Mouse (Mus musculus) liver, adult 2 months (tissue): ENCODE measurements around the gene Snx3.

Source experiments
- CTCF ChIP-seq: fragments of 200-500 bp; IDR thresholded peaks from 2 replicates; pipeline ENCODE4 v1.5.1; 2011; ENCODE audit warnings: low read depth, low read length, control low read depth
- POLR2A ChIP-seq: fragments of 200-500 bp; IDR thresholded peaks from 2 replicates; pipeline ENCODE4 v1.6.1; 2011; ENCODE audit warnings: low read length, control low read depth; ENCODE audit not compliant: insufficient read depth; ENCODE audit errors: extremely low read depth

DNA sequence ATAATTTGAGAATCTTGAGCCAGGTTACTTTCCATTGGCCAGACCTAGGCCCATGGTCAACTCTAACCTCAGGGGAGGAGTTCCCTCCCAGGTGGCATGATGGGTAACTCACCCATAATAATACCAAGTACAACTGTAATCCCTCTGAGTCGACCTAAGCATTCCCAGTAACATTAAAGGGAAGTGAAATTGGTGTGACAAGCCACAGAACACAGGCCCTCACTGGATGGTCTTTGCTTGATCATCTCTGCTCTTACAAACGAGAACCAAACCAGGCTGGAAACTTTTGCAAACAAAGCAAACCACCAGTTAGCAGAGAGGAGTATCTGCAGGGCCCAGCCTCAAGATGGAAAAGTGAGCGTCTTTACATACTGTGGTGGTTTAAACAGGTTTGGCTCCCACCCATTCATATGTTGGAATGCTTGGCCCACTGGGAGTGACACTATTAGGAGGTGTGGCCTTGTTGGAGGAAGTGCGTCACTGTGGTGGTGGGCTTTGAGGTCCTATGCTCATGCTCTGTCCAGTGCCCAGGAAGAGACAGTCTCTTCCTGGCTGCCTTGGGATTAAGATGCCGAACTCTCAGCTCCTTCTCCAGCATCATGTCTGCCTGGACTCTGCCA is 57.9 kb downstream of the Snx3 start:
- TF ChIP-seq CTCF: no peak
- TF ChIP-seq POLR2A: no peak
